Mouse (Mus musculus) adrenal gland, adult 8-10 months (tissue): ENCODE results near the gene Gtse1. TPM values are rescaled to one million over a fixed set of nuclear protein-coding genes. Genes with fewer than 3 reads are reported as not detected.

Source experiments
- total RNA-seq, 4 experiments: library from RNA; stranded (reverse); gene quantifications; 2 replicates each; pipeline ENCODE4 v1.2.4; 2022

The Gtse1 gene
- total RNA-seq, 4 experiments from 2014 or later, result 0.61 to 1.5 (median 1.3) TPM

Other genes with a start within 250 kb of the Gtse1 start
- gene Ppara, start 124.8 kb upstream of the Gtse1 start, total RNA-seq, result 10 to 100 TPM in 3 of 4 experiments, 1 to 10 TPM in 1; 6.9 to 25.9 (median 18.7) TPM
- gene Cdpf1, start 48.0 kb upstream of the Gtse1 start, total RNA-seq, result 10 to 100 TPM; 20.9 to 29.4 (median 22.4) TPM
- gene Pkdrej, start 38.0 kb upstream of the Gtse1 start, total RNA-seq, result 1 to 10 TPM in 2 of 4 experiments, under 1 TPM in 2; 0.49 to 1.6 (median 0.95) TPM
- 10 to 100 TPM; 19.6 to 26.5 (median 23.1) TPM for gene Ttc38, start 27.4 kb upstream of the Gtse1 start, total RNA-seq
- gene Trmu, start 19.6 kb downstream of the Gtse1 start, total RNA-seq, result 10 to 100 TPM; 21.8 to 49.7 (median 33.9) TPM
- 10 to 100 TPM in 2 of 4 experiments, 1 to 10 TPM in 2; 5.2 to 16.1 (median 8.7) TPM for gene Celsr1, start 174.0 kb downstream of the Gtse1 start, total RNA-seq
- 10 to 100 TPM; 15.4 to 22.2 (median 17.5) TPM for gene Gramd4, start 197.9 kb downstream of the Gtse1 start, total RNA-seq